Mouse (Mus musculus) intestine, postnatal 0 days (tissue): Measurements from ENCODE around the gene M6pr. TPM values are rescaled to one million over a fixed set of nuclear protein-coding genes. Genes with fewer than 3 reads are reported as not detected.

Source experiments
- ATAC-seq: fragments of 200-750 bp; cut with Nextera tagmentation; 2 replicates; pipeline ENCODE4 v1.8.0; 2017; ENCODE audit warnings: mild to moderate bottlenecking, moderate TSS enrichment, moderate library complexity
- H3K27ac ChIP-seq: fragments of 300-500 bp; sonication (generic); 2 replicates; pipeline ENCODE4 v1.5.1; 2014; ENCODE audit warnings: mild to moderate bottlenecking, low read depth, low read length, moderate library complexity
- H3K27me3 ChIP-seq: fragments of 300-500 bp; sonication (generic); replicated peaks from 2 replicates; pipeline ENCODE4 v1.6.1; 2014; ENCODE audit warnings: low read length, mixed read lengths; ENCODE audit not compliant: control insufficient read depth, insufficient read depth
- H3K36me3 ChIP-seq: fragments of 300-500 bp; sonication (generic); 2 replicates; pipeline ENCODE4 v1.6.1; 2014; ENCODE audit warnings: mild to moderate bottlenecking, moderate library complexity; ENCODE audit not compliant: control insufficient read depth, insufficient read depth
- H3K4me1 ChIP-seq: fragments of 300-500 bp; sonication (generic); replicated peaks from 2 replicates; pipeline ENCODE4 v1.6.1; 2014; ENCODE audit warnings: antibody characterized with exemption, low read length, mixed read lengths; ENCODE audit not compliant: control insufficient read depth, insufficient read depth
- H3K4me2 ChIP-seq: fragments of 300-500 bp; sonication (generic); replicated peaks from 2 replicates; pipeline ENCODE4 v1.6.1; 2014; ENCODE audit warnings: low read depth, mild to moderate bottlenecking, moderate library complexity
- H3K4me3 ChIP-seq: fragments of 300-500 bp; sonication (generic); 2 replicates; pipeline ENCODE4 v1.5.1; 2014; ENCODE audit warnings: low read depth, low read length
- H3K9ac ChIP-seq: fragments of 300-500 bp; sonication (generic); 2 replicates; pipeline ENCODE4 v1.6.1; 2014; ENCODE audit warnings: mild to moderate bottlenecking, low read depth, low read length
- H3K9me3 ChIP-seq: fragments of 300-500 bp; sonication (generic); 2 replicates; pipeline ENCODE4 v1.6.1; 2016; ENCODE audit warnings: mixed run types; ENCODE audit not compliant: control insufficient read depth
- CTCF ChIP-seq: sonication (generic); IDR thresholded peaks from 2 replicates; pipeline ENCODE4 v1.5.1; 2016; ENCODE audit warnings: low read depth, mild to moderate bottlenecking, control low read depth, antibody characterized with exemption, moderate library complexity
- WGBS: fragments of 180-500 bp; shearing (Covaris S2); extraction: QIAGEN DNeasy Blood & Tissue Kit; methylation state at CpG from one replicate; pipeline ENCODE4 v1.1.7; 2014; 5-methylcytosine and 5-hydroxymethylcytosine counted together
- polyA plus RNA-seq: library from polyadenylated mRNA; unstranded; fragments of >200 nt; fragmentation: Nextera tagmentation; extraction: Ambion mirVana; gene quantifications from 2 replicates; pipeline ENCODE4 v1.2.1, GENCODE M21; 2015

Gene M6pr
- polyA plus RNA-seq, 1 experiment from 2014 or later: 92.2 TPM

GRCm38 (mm10) chr6:122295242-122295641 is 13.3 kb upstream of the M6pr start:
- TF ChIP-seq CTCF: 0 out of 2 replicates have a peak, but pooled peaks have one; percentile 17
- Histone ChIP-seq H3K27ac (no peak overlapping the region), H3K9ac (no peak overlapping the region), H3K4me3 (no peak overlapping the region), H3K4me2 (no peak overlapping the region), H3K9me3 (no peaks in the 10 kb centered on the region), H3K4me1 (no peaks in the 10 kb centered on the region), H3K27me3 (no peaks in the 10 kb centered on the region), H3K36me3 (no peaks in the 10 kb centered on the region)
- 51% methylated on average over 9 of the region's 9 CpGs for WGBS
- ATAC-seq: no peak

- no peak for TF ChIP-seq CTCF
- no peaks in the 10 kb centered on the region for H3K9me3 ChIP-seq
- whole genome bisulfite sequencing: 30% methylated on average over 3 of the region's 3 CpGs
- H3K4me1 ChIP-seq: no peaks in the 10 kb centered on the region
- no peak overlapping the region for H3K27ac ChIP-seq
- H3K27me3 ChIP-seq: no peaks in the 10 kb centered on the region
- H3K36me3 ChIP-seq: no peaks in the 10 kb centered on the region
- H3K9ac ChIP-seq: no peak overlapping the region
- ATAC-seq: no peak
- peak overlapping the region; percentile 67 for H3K4me2 ChIP-seq
- peak overlapping the region; percentile 48 for H3K4me3 ChIP-seq
Observed at GRCm38 (mm10) chr6:122296918-122297278, 11.6 kb upstream of the M6pr start.

DNA sequence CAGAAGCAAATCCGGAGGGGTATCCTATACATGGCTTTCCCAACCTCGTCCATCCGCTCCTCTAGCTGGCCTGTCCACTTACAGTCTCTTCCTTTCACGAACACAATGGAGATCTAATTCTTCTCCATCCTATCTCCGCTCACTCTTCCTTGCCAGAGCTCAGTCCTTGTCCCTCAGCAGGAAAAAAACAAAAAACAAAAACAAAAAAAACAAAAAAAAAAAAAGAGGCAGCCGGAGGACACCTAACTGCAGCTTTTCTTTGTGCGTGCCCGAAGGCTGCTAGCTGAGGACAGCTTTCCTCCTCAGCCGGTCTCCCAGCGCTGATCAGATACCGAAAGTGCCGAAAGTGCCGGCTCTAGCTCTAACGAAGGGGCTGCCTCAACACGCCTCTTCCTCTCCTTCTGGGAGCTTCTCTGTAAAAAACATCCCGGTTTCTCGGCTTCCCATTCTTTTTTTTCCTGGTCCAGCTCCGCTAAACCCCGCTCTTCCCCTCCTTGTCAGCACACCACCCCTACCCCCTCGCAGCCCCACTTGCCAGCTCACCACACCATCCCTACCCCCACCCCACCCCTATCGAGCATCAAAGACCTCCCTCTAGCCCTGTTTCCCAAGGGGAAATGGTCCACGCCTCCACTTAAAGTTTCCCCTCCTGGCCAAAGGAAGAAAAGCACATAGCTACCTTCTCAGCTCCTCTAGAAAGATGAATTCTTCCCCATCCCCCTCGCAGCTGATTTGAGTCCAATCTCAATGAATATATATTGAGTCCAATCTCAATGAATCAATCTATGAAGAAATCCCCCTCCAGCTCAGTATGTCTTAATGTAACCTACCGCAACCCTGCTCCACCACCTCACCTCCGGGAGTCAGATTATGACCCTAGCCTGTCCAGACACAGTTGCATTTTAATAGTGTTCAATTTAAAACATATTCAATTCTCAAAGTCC is 11.0 kb upstream of the M6pr start:
- Histone ChIP-seq H3K27me3 (no peaks in the 10 kb centered on the region), H3K27ac (no peak overlapping the region), H3K36me3 (no peaks in the 10 kb centered on the region), H3K9me3 (no peaks in the 10 kb centered on the region), H3K4me2 (peak overlapping the region; percentile 67), H3K4me1 (no peaks in the 10 kb centered on the region), H3K4me3 (peak overlapping the region; percentile 48), H3K9ac (0 out of 2 replicates have a peak overlapping the region, but pooled peaks have one; percentile 31)
- ATAC-seq: no peak
- peak; percentile 24; the same call in 1 of the 2 replicates for TF ChIP-seq CTCF
- 11% methylated on average over 25 of the region's 25 CpGs for WGBS

DNA sequence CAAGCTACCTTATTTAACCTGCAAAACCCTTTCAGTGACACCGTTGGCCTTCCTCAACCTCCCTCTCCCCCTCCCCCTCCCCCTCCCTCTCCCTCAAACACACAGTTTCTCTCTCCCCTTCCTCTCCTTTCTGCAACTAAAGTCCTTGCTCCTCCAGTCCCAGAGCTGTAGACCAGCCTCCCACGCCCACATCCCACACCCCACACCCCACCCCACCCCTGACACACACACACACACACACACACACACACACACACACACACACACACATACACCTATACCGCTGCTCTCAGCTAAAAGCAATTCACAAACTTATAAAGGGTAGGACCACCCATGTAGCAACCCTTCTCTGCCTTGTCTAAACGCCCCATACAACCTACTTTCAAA is 10.3 kb upstream of the M6pr start:
- no peak for ATAC-seq
- no peak overlapping the region for H3K27ac ChIP-seq
- H3K4me2 ChIP-seq: peak overlapping the region; percentile 67
- 45% methylated on average over 4 of the region's 4 CpGs for WGBS
- no peaks in the 10 kb centered on the region for H3K9me3 ChIP-seq
- no peaks in the 10 kb centered on the region for H3K27me3 ChIP-seq
- no peak overlapping the region for H3K9ac ChIP-seq
- no peaks in the 10 kb centered on the region for H3K4me1 ChIP-seq
- no peak overlapping the region for H3K4me3 ChIP-seq
- no peak for TF ChIP-seq CTCF
- H3K36me3 ChIP-seq: no peaks in the 10 kb centered on the region

- no peak overlapping the region for H3K9ac ChIP-seq
- 33% methylated on average over 3 of the region's 3 CpGs for WGBS
- no peak for TF ChIP-seq CTCF
- H3K4me3 ChIP-seq: no peak overlapping the region
- H3K9me3 ChIP-seq: no peaks in the 10 kb centered on the region
- H3K4me2 ChIP-seq: no peak overlapping the region
- no peaks in the 10 kb centered on the region for H3K36me3 ChIP-seq
- no peak for ATAC-seq
- no peak overlapping the region for H3K27ac ChIP-seq
- H3K4me1 ChIP-seq: no peaks in the 10 kb centered on the region
- no peaks in the 10 kb centered on the region for H3K27me3 ChIP-seq
Observed at GRCm38 (mm10) chr6:122299621-122300133, 8.8 kb upstream of the M6pr start.

DNA sequence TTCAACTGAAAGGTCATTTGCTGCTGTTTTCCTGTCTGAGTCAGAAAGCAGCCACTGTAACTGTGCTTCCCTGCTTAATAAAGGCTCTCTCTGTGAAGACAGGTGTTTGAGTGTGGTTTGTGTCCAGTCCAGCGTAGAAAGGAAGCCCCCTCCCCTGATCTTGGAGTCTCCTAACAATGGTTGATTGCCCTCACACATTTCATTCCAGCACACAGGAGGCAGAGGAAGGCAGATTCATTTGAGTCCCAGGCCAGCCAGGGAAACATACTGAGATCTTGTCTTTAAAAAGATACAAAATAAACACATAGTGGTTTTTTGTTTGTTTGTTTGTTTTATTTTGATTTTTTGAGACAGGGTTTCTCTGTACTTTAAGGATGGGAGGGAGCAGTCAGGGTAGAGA is 6.4 kb upstream of the M6pr start:
- ATAC-seq: no peak
- WGBS: 71% methylated on average over 1 of the region's 1 CpGs
- Histone ChIP-seq H3K4me2 (no peak overlapping the region), H3K4me1 (no peaks in the 10 kb centered on the region), H3K9me3 (no peaks in the 10 kb centered on the region), H3K4me3 (no peak overlapping the region), H3K27me3 (no peaks in the 10 kb centered on the region), H3K27ac (no peak overlapping the region), H3K36me3 (no peaks in the 10 kb centered on the region), H3K9ac (no peak overlapping the region)
- no peak for TF ChIP-seq CTCF
